Mouse (Mus musculus) spleen, postnatal 14 days (tissue): ENCODE measurements around the gene Prdm5.

Experiments
- DNase-seq, 2 experiments: peaks; one replicate each; pipeline ENCODE4 v3.0.0; 2021 to 2022; ENCODE audit warnings: low spot score in 2 of 2

Gene Prdm5

GRCm38 (mm10) chr6:65778861-65779688, at the start of gene Prdm5:
Gene Prdm5, plus strand, starts transcription at chr6:65778988.
- no peak for DNase-seq

GRCm38 (mm10) chr6:65739442-65739841, 39.3 kb upstream of the Prdm5 start:
- no peak for DNase-seq

- no peak for DNase-seq
Observed at GRCm38 (mm10) chr6:65743144-65743870, 35.5 kb upstream of the Prdm5 start.

- no peak for DNase-seq
Observed at GRCm38 (mm10) chr6:65743871-65744202, 35.0 kb upstream of the Prdm5 start.

GRCm38 (mm10) chr6:65758214-65758613, 20.6 kb upstream of the Prdm5 start:
- DNase-seq, result no peak

GRCm38 (mm10) chr6:65759174-65759573, 19.6 kb upstream of the Prdm5 start:
- no peak for DNase-seq

- DNase-seq, result no peak
Observed at GRCm38 (mm10) chr6:65760073-65760472, 18.7 kb upstream of the Prdm5 start.

- no peak for DNase-seq
Observed at GRCm38 (mm10) chr6:65764459-65764858, 14.3 kb upstream of the Prdm5 start.

GRCm38 (mm10) chr6:65765057-65765456, 13.7 kb upstream of the Prdm5 start:
- no peak for DNase-seq

- no peak for DNase-seq
Observed at GRCm38 (mm10) chr6:65765752-65766397, 12.9 kb upstream of the Prdm5 start.

GRCm38 (mm10) chr6:65767911-65768310, 10.9 kb upstream of the Prdm5 start:
- no peak for DNase-seq

GRCm38 (mm10) chr6:65773566-65773965, 5.2 kb upstream of the Prdm5 start:
- no peak for DNase-seq

GRCm38 (mm10) chr6:65779689-65780233, 973 bp downstream of the Prdm5 start:
- DNase-seq, result no peak

GRCm38 (mm10) chr6:65781441-65781840, 2.7 kb downstream of the Prdm5 start:
- DNase-seq, result no peak

- no peak for DNase-seq
Observed at GRCm38 (mm10) chr6:65783670-65784069, 4.9 kb downstream of the Prdm5 start.

GRCm38 (mm10) chr6:65792923-65793322, 14.1 kb downstream of the Prdm5 start:
- DNase-seq, result no peak

- DNase-seq, result no peak
Observed at GRCm38 (mm10) chr6:65796552-65796951, 17.8 kb downstream of the Prdm5 start.

- DNase-seq, result no peak
Observed at GRCm38 (mm10) chr6:65797276-65797675, 18.5 kb downstream of the Prdm5 start.

GRCm38 (mm10) chr6:65798390-65798789, 19.6 kb downstream of the Prdm5 start:
- DNase-seq, result no peak

GRCm38 (mm10) chr6:65811685-65812084, 32.9 kb downstream of the Prdm5 start:
- DNase-seq, result no peak

- no peak for DNase-seq
Observed at GRCm38 (mm10) chr6:65818039-65818747, 39.4 kb downstream of the Prdm5 start.

- no peak for DNase-seq
Observed at GRCm38 (mm10) chr6:65828656-65829055, 49.9 kb downstream of the Prdm5 start.
